In genomic region chr11:56807314-56807713, GRCm38 (mm10) we compare ENCODE assay signal across 20 mouse cellular contexts.
"Had no signal": no experiment of that assay in that cellular context is flagged by ENCODE, and none has a peak within 500 bp of the region (broad histone marks: within the 10 kb centered on the region; RNA-seq: fewer than 3 reads in every experiment).

No protein-coding gene starts in this region.

- ATAC-seq: liver, embryonic 12.5 days; midbrain, embryonic 13.5 days; midbrain, embryonic 16.5 days had no signal

- H3K4me1 ChIP-seq: kidney, embryonic 15.5 days; limb, embryonic 10.5 days; limb, embryonic 13.5 days; liver, embryonic 12.5 days; liver, embryonic 15.5 days; lung, embryonic 15.5 days; megakaryocyte, embryonic 14.5 days; midbrain, embryonic 10.5 days; midbrain, embryonic 13.5 days had no signal

- H3K4me2 ChIP-seq: kidney, embryonic 15.5 days; limb, embryonic 13.5 days; liver, embryonic 12.5 days; liver, embryonic 15.5 days; lung, embryonic 15.5 days; midbrain, embryonic 13.5 days had no signal

- H3K9ac ChIP-seq: kidney, embryonic 15.5 days; limb, embryonic 13.5 days; liver, embryonic 12.5 days; liver, embryonic 15.5 days; lung, embryonic 15.5 days; midbrain, embryonic 13.5 days had no signal

- H3K27me3 ChIP-seq: kidney, embryonic 15.5 days; limb, embryonic 13.5 days; liver, embryonic 12.5 days; liver, embryonic 15.5 days; lung, embryonic 15.5 days; megakaryocyte, embryonic 14.5 days; midbrain, embryonic 13.5 days had no signal

- H3K36me3 ChIP-seq: kidney, embryonic 15.5 days; limb, embryonic 10.5 days; limb, embryonic 13.5 days; liver, embryonic 12.5 days; liver, embryonic 15.5 days; lung, embryonic 15.5 days; midbrain, embryonic 10.5 days; midbrain, embryonic 13.5 days had no signal

- H3K4me3 ChIP-seq: kidney, embryonic 15.5 days; limb, embryonic 10.5 days; limb, embryonic 13.5 days; liver, embryonic 12.5 days; liver, embryonic 15.5 days; lung, embryonic 15.5 days; megakaryocyte, embryonic 14.5 days; midbrain, embryonic 10.5 days; midbrain, embryonic 13.5 days had no signal

- H3K27ac ChIP-seq: kidney, embryonic 15.5 days; limb, embryonic 10.5 days; limb, embryonic 13.5 days; liver, embryonic 12.5 days; liver, embryonic 15.5 days; lung, embryonic 15.5 days; midbrain, embryonic 10.5 days; midbrain, embryonic 13.5 days; stomach, postnatal 0 days had no signal

- DNase-seq: kidney, postnatal 10 days; kidney, postnatal 36 days; layer of hippocampus, adult 9-11 months; liver; lung, adult 18-20 months; lung, postnatal 10 days; lung, postnatal 36 days; right cerebral cortex, postnatal 4 days; thymus, postnatal 25 days had no signal

- H3K9me3 ChIP-seq: kidney, embryonic 15.5 days; limb, embryonic 10.5 days; limb, embryonic 13.5 days; liver, embryonic 12.5 days; liver, embryonic 15.5 days; lung, embryonic 15.5 days; midbrain, embryonic 10.5 days; midbrain, embryonic 13.5 days had no signal
